Mouse (Mus musculus): ENCODE data around the gene Gm45623.

The Gm45623 gene

DNA sequence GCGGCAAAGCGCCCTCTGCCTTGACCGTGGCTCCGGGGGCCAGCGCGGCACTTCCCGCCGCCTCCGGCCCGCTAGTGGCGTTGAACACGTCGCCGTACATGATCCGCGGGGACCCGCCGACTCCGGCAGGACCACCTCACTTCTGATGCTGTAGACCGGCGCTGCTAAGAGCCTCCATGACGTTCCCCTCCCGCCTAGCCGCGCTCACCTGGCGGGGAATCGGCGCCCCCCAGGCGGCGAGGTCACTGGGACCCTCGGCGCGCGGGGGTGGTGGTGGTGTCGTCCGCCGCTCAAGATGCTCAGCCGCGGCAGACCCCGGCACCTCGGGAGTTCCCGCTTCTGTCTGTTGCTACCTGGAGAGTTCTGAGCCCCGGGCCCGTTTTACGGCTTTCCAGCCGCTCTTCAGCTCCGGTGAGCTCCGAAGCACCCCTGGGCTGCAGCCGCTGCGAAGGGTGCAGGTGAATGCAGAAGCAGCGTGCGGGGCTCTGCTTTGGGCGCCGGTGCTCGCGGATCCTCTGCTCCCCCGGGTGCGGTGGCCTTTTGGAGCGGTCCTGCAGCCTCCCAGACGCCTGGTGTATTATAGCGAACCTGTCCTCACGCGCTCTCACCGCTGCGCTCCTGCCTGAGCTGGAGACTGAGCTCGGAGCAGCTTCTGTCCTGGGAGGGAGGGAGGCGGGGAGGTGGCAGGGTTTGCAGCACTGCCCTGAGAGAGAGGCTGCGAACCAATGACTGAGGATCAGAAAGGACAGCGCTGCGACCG is at the start of gene Gm45623:
TSS of gene Gm45623 (minus strand) at position 636 of the 760 bp plus-strand sequence.
- no peak for DNase-seq

DNA sequence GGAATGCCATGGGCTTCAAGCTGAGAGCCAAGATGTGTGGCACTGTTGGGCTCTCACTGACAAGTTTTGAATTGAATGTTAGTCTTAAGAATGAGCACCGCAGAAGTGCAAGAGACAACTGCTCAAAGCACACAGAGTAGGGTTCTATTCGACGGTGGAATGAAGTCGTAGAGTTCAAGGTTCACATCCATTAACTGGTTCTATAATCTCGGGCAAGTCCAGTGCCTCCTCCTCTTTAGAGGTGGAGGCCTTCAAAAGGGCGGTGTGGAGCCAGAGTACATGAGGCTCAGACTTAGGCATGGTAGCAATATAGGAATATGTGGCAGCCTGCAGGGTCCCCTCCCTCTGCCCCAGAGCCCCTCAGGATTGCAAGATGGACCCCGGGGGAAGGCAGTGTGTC is 43.8 kb upstream of the Gm45623 start:
- no peak for DNase-seq

DNA sequence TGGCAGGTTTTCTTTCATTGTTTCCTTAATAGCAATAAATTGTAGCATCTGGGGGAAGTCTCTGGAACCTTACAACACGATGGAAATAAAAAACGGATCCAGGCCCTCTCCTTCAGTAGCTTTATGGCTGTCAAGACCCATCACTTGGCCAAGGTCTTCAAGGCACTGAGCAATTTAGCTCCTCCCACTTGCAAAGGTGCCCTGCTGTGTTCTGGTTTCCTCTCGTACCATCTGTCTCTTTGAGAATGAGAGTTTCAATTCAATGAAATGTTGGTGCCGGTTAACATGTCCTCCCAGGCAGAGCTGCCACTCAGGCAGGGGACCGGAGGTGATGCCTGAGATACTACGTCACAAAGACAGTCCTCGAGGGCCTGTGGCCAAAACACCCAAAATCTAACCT is 41.9 kb upstream of the Gm45623 start:
- DNase-seq, result no peak

DNA sequence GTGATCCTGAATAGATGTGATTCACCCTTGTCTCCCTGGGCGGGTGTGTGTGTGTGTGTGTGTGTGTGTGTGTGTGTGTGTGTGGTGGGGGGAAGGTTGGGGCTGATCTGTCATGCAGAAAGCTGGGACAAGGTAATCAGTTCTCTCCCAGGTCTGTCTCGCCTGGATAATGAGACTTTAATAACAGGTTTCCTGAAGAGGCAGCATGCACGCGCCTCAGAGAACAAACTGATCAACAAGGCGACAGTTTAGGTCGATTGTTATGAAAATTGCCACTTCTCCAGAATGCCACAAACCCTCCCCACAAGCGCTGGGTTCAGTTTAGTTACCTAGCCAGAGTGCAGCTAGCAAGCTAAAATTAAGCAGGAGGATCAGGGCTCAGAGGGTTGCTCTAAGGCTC is 40.8 kb upstream of the Gm45623 start:
- DNase-seq, result no peak

DNA sequence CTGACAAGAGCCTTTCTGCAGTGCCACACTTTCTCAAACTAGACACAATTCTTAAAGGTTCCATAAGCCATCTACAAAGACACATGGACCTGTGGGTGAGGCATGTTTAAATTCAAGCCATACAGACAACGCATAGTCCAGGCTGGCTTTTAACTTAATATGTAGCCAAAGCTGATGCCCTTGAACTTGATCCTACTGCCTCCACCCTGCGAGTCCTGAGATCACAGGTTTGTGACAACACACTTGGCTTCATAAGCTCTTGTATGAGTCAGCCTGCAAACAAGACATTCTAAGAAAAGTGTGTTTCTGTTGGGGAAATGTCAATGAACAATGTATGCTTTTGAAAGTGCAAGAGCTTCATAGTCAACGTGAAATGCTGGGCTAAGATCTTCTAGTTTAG is 39.2 kb upstream of the Gm45623 start:
- no peak for DNase-seq

DNA sequence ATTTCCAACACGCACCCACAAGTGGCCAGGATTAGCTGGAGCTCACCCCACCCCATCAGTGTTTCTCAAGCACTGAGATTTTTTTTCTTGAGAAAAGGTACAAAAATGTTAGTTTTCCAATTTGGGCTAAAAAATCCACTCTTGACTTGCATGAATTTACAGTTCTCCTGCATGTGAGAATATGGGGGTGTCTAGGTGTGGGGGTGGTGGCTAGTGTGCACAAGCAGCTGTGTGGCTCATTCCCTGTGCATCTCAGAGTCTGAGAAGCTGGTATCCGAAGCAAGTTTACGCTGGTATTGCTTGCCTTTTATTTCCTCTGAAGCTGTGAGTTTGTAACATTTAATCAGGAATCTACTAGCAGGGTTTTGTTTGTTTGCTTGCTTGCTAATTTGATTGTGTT is 37.1 kb upstream of the Gm45623 start:
- no peak for DNase-seq

DNA sequence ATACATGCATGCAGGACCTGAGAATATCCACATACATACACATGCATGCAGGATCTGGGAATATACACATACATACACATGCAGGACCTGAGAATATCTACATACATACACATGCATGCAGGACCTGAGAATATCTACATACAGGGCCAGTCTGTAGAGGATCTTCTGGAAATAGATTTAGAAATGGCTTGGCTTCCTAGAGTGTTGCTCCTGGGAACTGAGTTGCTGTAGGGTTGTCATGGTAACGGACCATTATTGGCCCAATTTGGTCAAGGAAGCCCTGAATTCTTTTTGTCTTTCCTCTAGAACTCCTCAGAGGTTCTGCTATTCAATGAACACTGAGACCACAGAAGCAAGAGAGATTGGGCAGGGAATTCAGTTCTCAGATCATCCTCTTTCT is 29.0 kb upstream of the Gm45623 start:
- DNase-seq, result no peak

DNA sequence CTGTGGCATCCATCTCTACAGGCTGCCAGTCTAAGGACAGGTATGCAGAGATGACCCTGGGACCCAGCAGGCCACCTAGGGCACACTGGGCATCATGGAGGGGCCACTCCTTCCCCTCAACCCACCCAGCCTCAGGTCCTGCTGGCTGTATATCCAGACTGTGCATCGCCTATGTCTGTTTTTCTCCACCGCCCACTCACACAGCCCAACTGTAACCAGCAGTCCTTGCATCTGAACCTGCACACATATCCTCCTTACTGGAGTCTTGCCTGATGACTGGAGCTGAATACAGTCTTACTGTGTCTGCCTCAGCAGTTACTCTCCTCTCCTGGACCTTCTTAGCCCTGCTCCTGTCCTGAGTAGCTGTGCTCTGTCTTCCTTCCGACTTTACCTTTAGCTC is 28.1 kb upstream of the Gm45623 start:
- no peak for DNase-seq

DNA sequence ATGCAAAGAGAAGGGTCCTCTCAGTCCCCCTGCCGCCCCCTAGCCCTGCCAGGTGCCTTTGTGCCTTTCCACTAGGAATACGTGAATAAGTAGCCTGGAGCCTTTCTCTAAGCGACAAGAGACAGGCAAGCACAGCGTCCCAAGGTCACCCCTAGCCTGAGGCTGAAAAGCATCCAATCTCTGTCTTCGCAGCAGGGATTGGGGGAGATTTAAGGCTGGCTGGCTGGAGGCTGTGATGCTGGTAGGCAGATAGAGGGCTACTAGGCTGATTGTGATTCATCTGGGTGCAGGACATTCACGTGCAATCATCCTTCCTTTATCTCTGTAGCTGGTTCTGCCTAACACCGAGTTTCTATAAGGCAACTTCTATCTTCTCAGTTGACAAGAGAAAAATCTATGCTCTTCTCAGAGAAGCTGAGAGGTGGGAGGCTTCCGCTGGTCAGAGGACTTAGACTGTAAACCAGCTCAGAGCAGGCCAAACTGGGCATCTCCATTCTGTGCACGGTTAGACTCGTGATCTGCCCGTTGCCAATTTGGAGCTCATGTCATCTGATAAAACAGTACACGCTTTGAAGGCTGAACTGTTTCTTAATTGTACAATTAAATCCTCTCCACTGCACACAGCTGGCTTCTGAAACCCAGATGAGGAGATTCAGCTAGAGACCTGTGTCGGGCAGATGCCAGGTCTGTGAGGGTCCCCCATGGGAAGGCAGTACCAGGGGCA is 27.3 kb upstream of the Gm45623 start:
- DNase-seq, result no peak

DNA sequence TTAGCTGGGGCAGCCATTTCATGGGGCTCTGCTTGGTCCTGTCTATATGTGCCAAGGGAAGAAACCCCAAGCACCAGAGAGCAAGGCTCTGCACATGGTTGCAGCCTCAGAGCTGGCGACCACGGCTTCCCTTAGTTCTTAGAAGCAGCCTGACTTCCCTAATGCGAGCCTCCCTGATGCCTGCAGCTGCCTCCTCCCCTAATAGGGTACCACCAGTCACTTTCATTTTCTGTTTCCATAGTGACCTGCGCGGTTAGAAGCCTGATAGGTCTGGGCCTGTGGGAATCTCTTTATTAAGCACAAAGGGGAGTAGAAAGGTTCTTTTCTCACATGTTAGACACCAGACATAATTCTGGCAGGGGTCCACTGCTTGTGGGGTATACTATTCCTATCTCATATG is 20.7 kb upstream of the Gm45623 start:
- no peak for DNase-seq

DNA sequence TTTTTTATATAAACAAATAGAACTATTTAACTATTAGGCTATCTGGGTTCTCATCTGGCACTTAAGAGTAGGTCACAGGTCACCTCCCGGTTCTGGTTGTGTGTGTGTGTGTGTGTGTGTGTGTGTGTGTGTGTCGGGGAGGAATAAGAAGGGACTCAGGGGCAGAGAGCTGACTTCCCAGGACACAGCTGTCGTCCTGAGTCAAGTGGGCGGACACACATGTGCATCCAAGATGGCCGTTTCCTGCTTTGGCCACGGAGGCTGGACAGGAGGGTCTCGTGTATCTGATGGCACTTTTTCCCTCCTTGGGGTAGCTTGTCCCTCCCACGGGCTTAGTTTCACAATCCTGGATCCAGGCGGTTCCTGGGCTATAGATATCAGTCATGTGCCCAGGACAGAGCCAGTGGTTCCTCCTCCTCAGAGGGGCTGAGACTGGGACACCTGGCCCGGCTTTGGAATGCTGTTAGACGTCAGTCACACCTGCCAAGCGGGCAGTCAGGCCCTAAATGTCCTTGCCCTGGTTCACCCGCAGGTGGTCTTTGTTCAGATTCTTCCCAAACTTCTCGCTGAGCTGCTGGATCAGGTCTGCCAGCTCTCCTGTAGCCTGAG is 19.7 kb upstream of the Gm45623 start:
- DNase-seq, result no peak

DNA sequence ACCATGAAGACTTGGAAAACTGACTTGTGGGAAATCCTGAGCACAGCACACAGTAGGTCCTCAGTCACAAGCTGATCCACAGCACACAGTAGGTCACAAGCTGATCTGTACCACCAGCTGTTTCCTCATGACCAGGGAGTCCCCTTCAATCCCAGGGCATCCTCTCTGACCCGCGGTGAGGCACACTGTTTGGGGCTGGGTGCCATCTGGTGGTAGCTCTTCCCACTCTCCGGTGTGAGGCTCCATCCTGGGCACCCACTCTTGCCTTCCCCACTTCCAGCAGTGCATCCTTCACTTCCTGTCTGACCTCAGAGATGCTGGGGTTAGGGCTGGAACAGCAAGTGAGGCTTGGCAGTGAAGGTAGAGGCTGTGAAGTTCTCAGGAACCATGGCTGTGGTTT is 19.0 kb upstream of the Gm45623 start:
- no peak for DNase-seq

DNA sequence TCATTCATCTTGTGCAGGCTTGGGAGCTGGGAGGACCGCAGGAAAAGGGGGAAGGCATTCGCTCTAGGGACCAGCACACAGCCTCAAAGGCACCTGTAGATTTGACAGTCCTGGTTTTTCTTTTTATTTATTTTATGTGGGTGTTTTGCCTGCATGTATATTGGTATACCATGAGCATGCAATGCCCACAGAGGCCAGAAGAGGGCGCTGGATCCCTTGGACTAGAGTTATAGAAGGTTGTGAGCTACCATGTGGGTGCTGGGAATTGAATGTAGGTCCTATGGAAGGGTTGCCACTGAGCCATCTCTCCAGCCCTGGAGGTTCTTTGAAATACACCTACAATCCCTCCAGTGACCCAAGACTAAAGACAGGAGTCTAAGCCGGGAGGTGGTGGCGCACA is 17.2 kb upstream of the Gm45623 start:
- DNase-seq, result no peak

DNA sequence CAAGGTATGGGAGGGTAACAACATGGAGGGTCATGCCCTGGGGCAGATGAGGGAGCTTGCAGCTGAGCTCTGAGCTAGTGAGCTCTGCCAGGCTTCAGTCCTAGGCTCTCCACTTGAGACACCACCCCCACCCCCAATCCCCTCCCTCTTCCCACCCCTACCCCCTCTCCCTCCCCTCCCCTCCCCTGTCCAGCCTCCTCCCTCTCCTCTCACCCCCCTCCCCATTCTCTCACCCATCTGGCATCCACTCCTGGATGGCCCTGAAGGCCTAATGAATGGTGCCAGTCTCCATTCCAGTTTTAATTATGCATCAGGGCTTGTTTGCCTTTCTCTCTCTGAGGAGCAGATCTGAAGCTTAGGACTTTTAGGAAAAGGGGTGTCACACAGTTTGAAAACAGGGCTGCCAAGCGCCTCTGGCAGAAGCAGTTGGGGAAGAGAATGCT is 16.5 kb upstream of the Gm45623 start:
- DNase-seq, result no peak

DNA sequence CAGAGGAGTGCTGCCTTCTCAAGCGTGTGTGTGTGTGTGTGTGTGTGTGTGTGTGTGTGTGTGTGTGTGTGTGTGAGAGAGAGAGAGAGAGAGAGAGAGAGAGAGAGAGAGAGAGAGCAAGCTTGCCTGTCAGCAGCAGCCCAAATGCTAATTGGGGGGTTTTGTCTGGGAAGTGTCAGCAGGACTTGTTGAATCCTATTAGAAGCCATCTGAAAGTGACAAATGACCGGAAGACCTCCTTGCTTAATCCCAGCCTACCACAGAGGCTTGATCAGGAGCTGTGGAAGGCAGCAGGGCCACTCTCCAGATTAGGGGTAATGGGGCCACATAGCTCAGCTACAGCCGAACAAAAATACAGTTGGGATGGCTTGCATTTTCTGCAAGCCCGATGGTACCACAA is 15.8 kb upstream of the Gm45623 start:
- DNase-seq, result no peak

DNA sequence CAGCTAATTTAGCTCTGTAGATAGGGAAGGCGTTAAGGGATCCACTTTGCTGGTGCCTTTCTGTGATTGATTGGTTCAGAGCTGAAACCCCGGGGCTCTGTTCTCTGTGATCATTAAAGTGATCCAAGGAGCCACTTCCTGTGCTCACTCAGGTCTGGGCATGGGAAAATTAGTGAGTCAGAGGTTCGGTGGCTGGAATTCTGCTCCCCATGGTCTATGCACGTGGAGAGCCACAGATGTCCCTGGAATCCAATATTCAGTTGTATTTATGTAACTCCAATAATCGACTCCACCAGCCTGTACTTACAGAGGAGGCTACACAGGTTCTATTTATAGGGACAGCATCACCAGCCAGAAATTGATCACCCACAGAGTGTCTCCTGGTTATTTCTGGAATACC is 12.6 kb upstream of the Gm45623 start:
- DNase-seq, result no peak

DNA sequence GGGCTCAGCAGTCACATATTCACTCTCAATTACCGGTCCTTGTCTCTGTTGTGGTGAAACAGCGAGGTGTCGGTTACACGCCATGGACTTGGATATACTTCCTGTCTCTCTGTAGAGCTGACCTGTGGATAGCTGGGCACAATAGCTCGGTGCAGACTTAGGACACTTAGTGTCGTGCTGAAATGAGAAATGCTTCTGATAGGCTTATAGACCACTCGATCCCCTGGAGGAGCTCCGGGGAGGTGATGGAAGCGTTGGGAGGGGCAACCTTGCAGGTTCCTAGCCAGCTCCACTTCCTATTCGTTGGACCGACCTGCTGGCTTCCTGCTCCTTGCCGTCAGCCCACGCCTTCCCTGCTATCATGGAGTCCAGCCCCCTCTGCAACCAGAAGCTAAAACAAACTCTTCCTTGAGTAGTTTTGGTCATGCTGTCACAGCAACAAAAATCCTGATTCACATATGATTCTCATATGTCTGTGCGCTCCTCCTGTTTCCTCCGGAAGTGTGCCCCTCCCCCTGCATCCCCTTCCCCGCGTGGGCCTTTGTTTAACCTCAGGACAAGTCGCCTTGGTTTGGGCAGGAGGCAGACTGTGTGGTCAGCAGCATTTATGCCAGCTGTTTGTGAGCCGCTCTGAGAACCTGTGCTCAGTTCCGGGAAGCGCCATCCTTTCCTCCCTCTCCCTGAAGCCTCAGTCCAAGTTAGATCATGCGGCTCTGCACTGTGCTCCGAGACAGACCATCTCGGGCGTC is 11.8 kb upstream of the Gm45623 start:
- no peak for DNase-seq

DNA sequence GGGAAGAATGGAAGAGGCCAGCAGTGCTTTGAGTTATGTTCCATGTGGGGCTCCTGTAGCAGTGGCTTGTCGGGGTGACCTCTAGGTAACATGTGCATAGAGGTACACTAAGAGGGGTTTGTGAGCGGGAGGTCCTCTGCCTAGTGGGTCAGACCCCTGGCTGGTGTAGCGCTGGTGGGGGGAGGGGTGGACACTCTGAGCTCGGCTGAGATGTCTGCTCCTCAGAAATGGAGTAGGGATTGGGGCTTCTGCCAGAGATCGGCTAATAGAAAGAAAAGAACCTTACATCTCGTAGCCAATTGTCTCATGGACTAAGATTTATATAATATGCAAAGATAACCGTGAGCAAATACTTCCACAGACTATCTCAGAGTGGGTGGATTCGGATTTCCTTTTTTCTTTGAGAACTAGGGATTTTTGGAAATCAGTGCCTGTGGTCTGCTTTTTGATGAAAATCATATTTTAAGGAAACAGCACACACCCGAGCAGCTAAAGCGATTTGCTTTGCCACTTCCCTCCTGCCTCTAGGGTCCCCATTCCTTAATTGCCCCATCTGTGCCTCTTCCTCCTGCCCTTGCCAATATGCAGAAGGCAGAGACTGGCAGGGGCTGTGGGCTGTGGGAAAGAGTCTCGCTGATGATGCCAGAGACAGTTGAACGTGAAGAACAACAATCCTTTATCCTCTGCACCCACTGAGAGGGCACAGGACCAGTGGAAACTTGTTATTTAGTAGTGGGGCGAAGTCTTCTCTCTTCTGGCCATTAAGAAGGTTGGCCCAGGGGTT is 9.0 kb upstream of the Gm45623 start:
- no peak for DNase-seq

DNA sequence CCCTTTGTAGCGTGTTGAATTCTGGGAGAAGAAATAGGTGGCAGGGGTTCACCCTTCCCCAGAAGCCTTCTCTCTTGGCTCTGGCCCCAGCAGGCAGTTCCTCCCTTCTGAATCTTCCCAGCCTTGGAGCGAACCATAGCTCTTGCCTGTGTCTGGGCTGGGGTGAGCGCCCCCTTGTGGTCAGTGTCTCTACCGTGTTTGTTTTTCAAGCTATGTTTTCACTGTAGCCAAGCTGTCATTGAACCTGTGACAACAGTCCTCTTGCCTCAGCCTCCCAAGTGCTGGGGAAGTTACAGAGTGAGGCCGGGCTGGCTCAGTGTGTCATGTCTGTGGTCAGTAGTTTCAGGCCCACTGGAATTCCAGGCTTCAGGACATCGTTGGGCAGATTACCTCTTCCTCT is 4.9 kb upstream of the Gm45623 start:
- peak; percentile 88 for DNase-seq

DNA sequence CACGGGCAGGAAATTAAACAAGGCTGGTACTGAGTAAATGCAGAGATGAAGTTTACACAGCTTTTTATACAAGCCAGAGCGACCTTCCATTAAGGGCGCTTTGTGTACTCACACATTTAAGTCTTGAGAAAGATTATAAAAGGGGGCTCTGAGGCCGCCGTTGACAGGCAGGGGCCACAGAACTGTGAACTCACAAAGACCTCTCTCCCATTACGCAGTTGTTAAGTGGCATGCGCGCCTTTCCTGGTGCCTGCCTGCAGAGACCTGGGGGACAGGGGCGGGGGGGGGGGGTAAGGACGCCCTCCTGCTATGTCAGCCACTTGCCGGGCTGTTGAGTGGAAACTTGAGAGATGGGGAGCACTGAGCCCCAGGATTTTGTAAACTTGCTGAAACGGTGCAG is 3.6 kb upstream of the Gm45623 start:
- no peak for DNase-seq

DNA sequence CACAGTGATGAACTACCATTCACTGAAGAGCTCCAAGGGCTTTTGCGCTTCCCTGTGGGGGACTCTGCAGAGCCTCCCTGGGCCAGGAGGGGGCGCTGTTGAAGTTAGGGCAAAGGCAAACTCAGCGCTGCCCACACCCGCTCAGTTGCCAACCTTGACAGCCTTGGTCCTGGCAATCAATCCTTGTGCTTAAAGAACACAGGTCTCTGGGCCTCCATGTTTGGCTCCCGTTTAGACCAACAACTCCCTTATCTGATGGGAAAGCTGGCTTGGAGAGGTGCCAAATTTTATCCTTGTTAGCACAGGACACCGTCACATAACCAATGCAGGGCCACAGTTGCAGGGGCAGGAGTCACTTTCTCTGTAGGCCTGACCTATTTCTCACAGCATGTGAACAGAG is 2.2 kb upstream of the Gm45623 start:
- peak; percentile 52 for DNase-seq

DNA sequence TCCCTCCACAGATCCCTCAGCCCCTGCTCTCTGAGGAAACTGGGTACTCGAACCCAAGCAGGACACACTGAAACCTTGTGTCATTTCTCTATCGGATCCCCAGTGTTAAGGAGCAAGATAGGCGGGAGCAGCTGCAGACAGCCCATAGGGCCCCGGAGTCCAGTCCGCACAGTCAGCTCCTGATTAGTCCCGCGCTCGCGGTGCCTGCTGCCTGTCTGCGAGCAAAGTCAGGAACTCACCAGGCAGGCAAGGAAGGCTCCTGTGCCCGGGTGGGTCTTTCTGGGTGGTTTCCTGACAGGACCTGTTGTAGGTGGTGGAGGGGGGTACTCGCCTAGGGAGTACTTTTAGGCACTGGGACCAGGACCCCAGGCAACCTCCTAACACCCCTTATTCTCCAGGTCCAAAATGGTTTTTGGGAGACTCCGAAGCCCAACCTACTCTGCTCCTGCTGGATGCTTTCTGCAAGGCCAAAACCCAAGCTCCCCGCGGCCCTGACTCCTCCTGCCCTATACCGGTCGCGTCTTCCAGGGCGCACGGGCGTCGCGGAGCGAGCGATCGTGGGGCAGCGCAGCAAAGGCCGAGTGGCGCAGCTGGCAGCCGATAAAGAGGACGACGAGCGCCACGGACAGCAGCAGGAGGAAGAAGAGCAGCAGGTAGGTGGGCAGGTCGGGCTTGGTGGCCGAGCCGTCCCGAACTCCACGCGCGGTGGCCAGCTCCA is 994 bp downstream of the Gm45623 start:
- DNase-seq, result no peak
